Comparison of ENCODE assay signal across 10 mouse cellular contexts in genomic region chr1:162093806-162094522, GRCm38 (mm10).
DNase-seq lines count a peak whose midpoint lies in the region; ATAC-seq lines count a peak whose summit lies in the region.
"Had no signal": no experiment of that assay in that cellular context is flagged by ENCODE, and none has a peak within 500 bp of the region (broad histone marks: within the 10 kb centered on the region; RNA-seq: fewer than 3 reads in every experiment).

No protein-coding gene starts in this region.

- peak overlapping the region; percentile 49 for H3K27ac ChIP-seq in heart, embryonic 16.5 days (ENCODE audit: low read length)
- H3K27ac ChIP-seq in liver, embryonic 12.5 days, result 0 out of 2 replicates have a peak overlapping the region, but pooled peaks have one; percentile 20

- 49% methylated on average over 9 of the region's 9 CpGs for WGBS in heart, embryonic 16.5 days
- 47% methylated on average over 9 of the region's 9 CpGs for WGBS in liver, embryonic 12.5 days (ENCODE audit: insufficient replicate concordance)

- no peak overlapping the region for H3K4me3 ChIP-seq in heart, embryonic 16.5 days (ENCODE audit: low read length)
- H3K4me3 ChIP-seq in liver, embryonic 12.5 days, result no peak overlapping the region

- no peaks in the 10 kb centered on the region for H3K36me3 ChIP-seq in heart, embryonic 16.5 days (ENCODE audit: control insufficient read depth, insufficient read depth)
- no peaks in the 10 kb centered on the region for H3K36me3 ChIP-seq in liver, embryonic 12.5 days

- no peak overlapping the region for H3K9ac ChIP-seq in heart, embryonic 16.5 days (ENCODE audit: low read length)
- H3K9ac ChIP-seq in liver, embryonic 12.5 days, result no peak overlapping the region

- no peaks in the 10 kb centered on the region for H3K4me1 ChIP-seq in heart, embryonic 16.5 days (ENCODE audit: control insufficient read depth, insufficient read depth, low read length)
- H3K4me1 ChIP-seq in liver, embryonic 12.5 days, result peaks cover 3% of the 10 kb centered on the region

- ATAC-seq in common myeloid progenitor, adult 5-6 weeks (replicated peaks; ENCODE audit: low read depth, poor library complexity, severe bottlenecking), result peak; percentile 54
- ATAC-seq in heart, embryonic 16.5 days (replicated peaks; ENCODE audit: extremely low read depth, insufficient read depth, low FRiP score), result peak; percentile 45; the same call in 1 of the 2 replicates
- ATAC-seq in liver, embryonic 12.5 days, result no peak
- ATAC-seq: forebrain, embryonic 16.5 days had no signal

- DNase-seq in adrenal gland, postnatal 14 days, result peak; percentile 16
- no peak for DNase-seq in adrenal gland, adult 18-20 months (ENCODE audit: low spot score in 2 of 2)
- DNase-seq in left cerebral cortex, adult 8-10 months (ENCODE audit: low spot score in 2 of 2), result no peak
- no peak for DNase-seq in urinary bladder, adult 18-20 months (ENCODE audit: low spot score in 2 of 2)
- no peak for DNase-seq in frontal cortex, postnatal 10 days (ENCODE audit: low spot score in 2 of 2)
- DNase-seq: thymus, adult 18-20 months had no signal

- H3K27me3 ChIP-seq in heart, embryonic 16.5 days (ENCODE audit: control insufficient read depth, insufficient read depth, low read length), result no peaks in the 10 kb centered on the region
- H3K27me3 ChIP-seq in liver, embryonic 12.5 days (replicated peaks), result no peaks in the 10 kb centered on the region

- no peak overlapping the region for H3K4me2 ChIP-seq in heart, embryonic 16.5 days (ENCODE audit: low read depth, low read length)
- H3K4me2 ChIP-seq in liver, embryonic 12.5 days, result no peak overlapping the region

- peaks cover 3% of the 10 kb centered on the region; the same call in 1 of the 2 replicates for H3K9me3 ChIP-seq in heart, embryonic 16.5 days (replicated peaks; ENCODE audit: control insufficient read depth, low read length)
- H3K9me3 ChIP-seq in liver, embryonic 12.5 days (replicated peaks), result no peaks in the 10 kb centered on the region
